Mouse (Mus musculus) forebrain, embryonic 14.5 days (tissue): ENCODE measurements at regions not wholly inside any gene's neighbourhood (a gene's known extent, or its start where the extent isn't known, plus 50 kb on each side); places are given as distances from the start of the nearest gene placed in this dataset.

Source experiments
- ATAC-seq: fragments of 200-750 bp; cut with Nextera tagmentation; 2 replicates; pipeline ENCODE4 v1.8.0; 2017; ENCODE audit warnings: mild to moderate bottlenecking, moderate library complexity
- DNase-seq: peaks from one replicate; pipeline ENCODE4 v3.0.0-alpha.2; 2015; ENCODE audit warnings: low spot score
- H3K27ac ChIP-seq: fragments of 300-500 bp; sonication (generic); 2 replicates; pipeline ENCODE4 v1.5.1; 2014; ENCODE audit warnings: low read depth, mild to moderate bottlenecking, control low read depth, low read length, moderate library complexity
- H3K27me3 ChIP-seq: fragments of 300-500 bp; sonication (generic); replicated peaks from 2 replicates; pipeline ENCODE4 v1.6.1; 2014; ENCODE audit warnings: low read length, control low read depth, mixed read lengths; ENCODE audit not compliant: control insufficient read depth, insufficient read depth
- H3K36me3 ChIP-seq: fragments of 300-500 bp; sonication (generic); 2 replicates; pipeline ENCODE4 v1.6.1; 2014; ENCODE audit warnings: low read length, control low read depth; ENCODE audit not compliant: control insufficient read depth, insufficient read depth
- H3K4me1 ChIP-seq: fragments of 300-500 bp; sonication (generic); 2 replicates; pipeline ENCODE4 v1.6.1; 2014; ENCODE audit warnings: antibody characterized with exemption, low read length, control low read depth; ENCODE audit not compliant: control insufficient read depth, insufficient read depth
- H3K4me2 ChIP-seq: fragments of 300-500 bp; sonication (generic); 2 replicates; pipeline ENCODE4 v1.6.1; 2014; ENCODE audit warnings: mild to moderate bottlenecking, control low read depth, low read length
- H3K4me3 ChIP-seq: fragments of 300-500 bp; sonication (generic); 2 replicates; pipeline ENCODE4 v1.5.1; 2014; ENCODE audit warnings: low read depth, low read length, control low read depth
- H3K9ac ChIP-seq: fragments of 300-500 bp; sonication (generic); 2 replicates; pipeline ENCODE4 v1.6.1; 2014; ENCODE audit warnings: mild to moderate bottlenecking, low read length, control low read depth, moderate library complexity
- H3K9me3 ChIP-seq: fragments of 300-500 bp; sonication (generic); replicated peaks from 2 replicates; pipeline ENCODE4 v1.6.1; 2016; ENCODE audit warnings: low read length, control low read depth, mixed read lengths; ENCODE audit not compliant: control insufficient read depth
- WGBS: fragments of 180-500 bp; shearing (Covaris S2); extraction: QIAGEN DNeasy Blood & Tissue Kit; methylation state at CpG from one replicate; pipeline ENCODE4 v1.1.7; 2014; 5-methylcytosine and 5-hydroxymethylcytosine counted together

- Histone ChIP-seq H3K9ac (no peak overlapping the region), H3K9me3 (no peaks in the 10 kb centered on the region), H3K4me2 (no peak overlapping the region), H3K27me3 (no peaks in the 10 kb centered on the region), H3K27ac (no peak overlapping the region), H3K4me1 (no peaks in the 10 kb centered on the region), H3K4me3 (no peak overlapping the region), H3K36me3 (no peaks in the 10 kb centered on the region)
- no peak for ATAC-seq
- no peak for DNase-seq
Measured at GRCm38 (mm10) chr12:59663161-59663560, 443.6 kb upstream of the Fbxo33 start.

- Histone ChIP-seq H3K36me3 (no peaks in the 10 kb centered on the region), H3K27ac (no peak overlapping the region), H3K9ac (no peak overlapping the region), H3K4me2 (no peak overlapping the region), H3K4me1 (no peaks in the 10 kb centered on the region), H3K27me3 (no peaks in the 10 kb centered on the region), H3K4me3 (no peak overlapping the region), H3K9me3 (no peaks in the 10 kb centered on the region)
- ATAC-seq (no peak), DNase-seq (no peak)
- WGBS: 86% methylated on average over 1 of the region's 1 CpGs
Measured at GRCm38 (mm10) chr12:59630678-59631077, 411.2 kb upstream of the Fbxo33 start.

- no peaks in the 10 kb centered on the region for H3K36me3 ChIP-seq
- ATAC-seq (no peak), DNase-seq (no peak)
- H3K9me3 ChIP-seq: no peaks in the 10 kb centered on the region
- H3K4me3 ChIP-seq: no peak overlapping the region
- no peak overlapping the region for H3K27ac ChIP-seq
- no peak overlapping the region for H3K4me2 ChIP-seq
- no peak overlapping the region for H3K9ac ChIP-seq
- no peaks in the 10 kb centered on the region for H3K4me1 ChIP-seq
- WGBS: 83% methylated on average over 3 of the region's 3 CpGs
- H3K27me3 ChIP-seq: no peaks in the 10 kb centered on the region
Measured at GRCm38 (mm10) chr12:59623147-59623546, 403.6 kb upstream of the Fbxo33 start.

GRCm38 (mm10) chr12:59621132-59621531 lies 401.6 kb upstream of the Fbxo33 start:
- Histone ChIP-seq H3K4me3 (no peak overlapping the region), H3K27me3 (no peaks in the 10 kb centered on the region), H3K9me3 (no peaks in the 10 kb centered on the region), H3K4me2 (no peak overlapping the region), H3K4me1 (no peaks in the 10 kb centered on the region), H3K36me3 (no peaks in the 10 kb centered on the region), H3K27ac (no peak overlapping the region), H3K9ac (no peak overlapping the region)
- DNase-seq: no peak
- 78% methylated on average over 2 of the region's 2 CpGs for WGBS
- no peak for ATAC-seq

GRCm38 (mm10) chr12:59620340-59620739 lies 400.8 kb upstream of the Fbxo33 start:
- ATAC-seq (no peak), DNase-seq (no peak)
- 89% methylated on average over 2 of the region's 2 CpGs for WGBS
- no peak overlapping the region for H3K4me2 ChIP-seq
- no peaks in the 10 kb centered on the region for H3K4me1 ChIP-seq
- H3K27ac ChIP-seq: no peak overlapping the region
- no peak overlapping the region for H3K4me3 ChIP-seq
- H3K9ac ChIP-seq: no peak overlapping the region
- H3K36me3 ChIP-seq: no peaks in the 10 kb centered on the region
- H3K9me3 ChIP-seq: no peaks in the 10 kb centered on the region
- H3K27me3 ChIP-seq: no peaks in the 10 kb centered on the region

GRCm38 (mm10) chr12:59616075-59616474 lies 396.6 kb upstream of the Fbxo33 start:
- ATAC-seq: no peak

GRCm38 (mm10) chr12:59599785-59600184 lies 380.3 kb upstream of the Fbxo33 start:
- H3K36me3 ChIP-seq: no peaks in the 10 kb centered on the region
- no peak overlapping the region for H3K27ac ChIP-seq
- DNase-seq (no peak), ATAC-seq (no peak)
- H3K9me3 ChIP-seq: no peaks in the 10 kb centered on the region
- 90% methylated on average over 9 of the region's 9 CpGs for WGBS
- H3K9ac ChIP-seq: no peak overlapping the region
- H3K27me3 ChIP-seq: no peaks in the 10 kb centered on the region
- no peak overlapping the region for H3K4me3 ChIP-seq
- no peak overlapping the region for H3K4me2 ChIP-seq
- H3K4me1 ChIP-seq: no peaks in the 10 kb centered on the region

More at GRCm38 (mm10) chr12:59616075-59616474, 396.6 kb upstream of the Fbxo33 start:
- H3K27me3 ChIP-seq: no peaks in the 10 kb centered on the region
- H3K9me3 ChIP-seq: no peaks in the 10 kb centered on the region
- H3K36me3 ChIP-seq: no peaks in the 10 kb centered on the region
- H3K4me1 ChIP-seq: no peaks in the 10 kb centered on the region
- DNase-seq: no peak
- H3K4me2 ChIP-seq: no peak overlapping the region
- H3K9ac ChIP-seq: no peak overlapping the region
- no peak overlapping the region for H3K4me3 ChIP-seq
- WGBS: 80% methylated on average over 3 of the region's 3 CpGs
- no peak overlapping the region for H3K27ac ChIP-seq

GRCm38 (mm10) chr12:59589354-59589753 lies 369.8 kb upstream of the Fbxo33 start:
- ATAC-seq (peak; percentile 46), DNase-seq (peak; percentile 18)
- H3K27me3 ChIP-seq: no peaks in the 10 kb centered on the region
- no peaks in the 10 kb centered on the region for H3K9me3 ChIP-seq
- 85% methylated on average over 2 of the region's 2 CpGs for WGBS
- H3K4me1 ChIP-seq: no peaks in the 10 kb centered on the region
- no peaks in the 10 kb centered on the region for H3K36me3 ChIP-seq
- H3K4me3 ChIP-seq: no peak overlapping the region
- H3K9ac ChIP-seq: no peak overlapping the region
- H3K27ac ChIP-seq: no peak overlapping the region
- no peak overlapping the region for H3K4me2 ChIP-seq

- 88% methylated on average over 1 of the region's 1 CpGs for WGBS
- ATAC-seq: no peak
Measured at GRCm38 (mm10) chr12:59582587-59582986, 363.1 kb upstream of the Fbxo33 start.

More at GRCm38 (mm10) chr12:59582587-59582986, 363.1 kb upstream of the Fbxo33 start:
- H3K27me3 ChIP-seq: no peaks in the 10 kb centered on the region
- no peaks in the 10 kb centered on the region for H3K4me1 ChIP-seq
- H3K9ac ChIP-seq: no peak overlapping the region
- H3K27ac ChIP-seq: no peak overlapping the region
- H3K4me2 ChIP-seq: no peak overlapping the region
- H3K4me3 ChIP-seq: no peak overlapping the region
- H3K36me3 ChIP-seq: no peaks in the 10 kb centered on the region
- no peak for DNase-seq
- H3K9me3 ChIP-seq: no peaks in the 10 kb centered on the region
